Mouse (Mus musculus): ENCODE measurements at regions not wholly inside any gene's neighbourhood (a gene's known extent, or its start where the extent isn't known, plus 50 kb on each side); places are given as distances from the start of the nearest gene placed in this dataset.

- no peak for DNase-seq (ENCODE audit: low read depth, low spot score)
Measured at GRCm38 (mm10) chr5:101596996-101597395, 67.8 kb downstream of the Nkx6-1 start.

GRCm38 (mm10) chr5:101591236-101591635 lies 73.6 kb downstream of the Nkx6-1 start:
- DNase-seq (ENCODE audit: low read depth, low spot score) = no peak

GRCm38 (mm10) chr5:101590341-101591124 lies 74.3 kb downstream of the Nkx6-1 start:
- DNase-seq (ENCODE audit: low read depth, low spot score) = no peak

GRCm38 (mm10) chr5:101572966-101573365 lies 91.8 kb downstream of the Nkx6-1 start:
- no peak for DNase-seq (ENCODE audit: low read depth, low spot score)

GRCm38 (mm10) chr5:101565770-101566169 lies 99.0 kb downstream of the Nkx6-1 start:
- DNase-seq (ENCODE audit: low read depth, low spot score) = no peak

DNA sequence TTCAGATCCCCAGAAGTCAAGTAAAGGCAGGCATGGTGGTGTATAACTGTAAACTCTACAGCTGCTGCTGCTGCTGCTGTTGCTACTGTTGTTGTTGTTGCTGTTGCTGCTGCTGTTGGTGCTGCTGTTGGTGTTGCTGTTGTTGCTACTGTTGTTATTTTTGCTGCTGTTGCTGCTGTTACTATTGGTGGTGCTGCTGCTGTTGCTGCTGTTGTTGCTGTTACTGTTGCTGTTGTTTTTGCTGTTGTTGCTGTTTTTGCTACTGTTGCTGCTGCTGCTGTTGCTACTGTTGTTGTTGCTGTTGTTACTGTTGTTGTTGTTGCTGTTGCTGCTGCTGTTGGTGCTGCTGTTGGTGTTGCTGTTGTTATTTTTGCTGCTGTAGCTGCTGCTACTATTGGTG lies 104.4 kb downstream of the Nkx6-1 start:
- no peak for DNase-seq (ENCODE audit: low read depth, low spot score)

GRCm38 (mm10) chr5:101558279-101558987 lies 106.4 kb downstream of the Nkx6-1 start:
- no peak for DNase-seq (ENCODE audit: low read depth, low spot score)

GRCm38 (mm10) chr5:101557156-101557555 lies 107.6 kb downstream of the Nkx6-1 start:
- no peak for DNase-seq (ENCODE audit: low read depth, low spot score)

- no peak for DNase-seq (ENCODE audit: low read depth, low spot score)
Measured at GRCm38 (mm10) chr5:101543326-101543725, 121.5 kb downstream of the Nkx6-1 start.

DNA sequence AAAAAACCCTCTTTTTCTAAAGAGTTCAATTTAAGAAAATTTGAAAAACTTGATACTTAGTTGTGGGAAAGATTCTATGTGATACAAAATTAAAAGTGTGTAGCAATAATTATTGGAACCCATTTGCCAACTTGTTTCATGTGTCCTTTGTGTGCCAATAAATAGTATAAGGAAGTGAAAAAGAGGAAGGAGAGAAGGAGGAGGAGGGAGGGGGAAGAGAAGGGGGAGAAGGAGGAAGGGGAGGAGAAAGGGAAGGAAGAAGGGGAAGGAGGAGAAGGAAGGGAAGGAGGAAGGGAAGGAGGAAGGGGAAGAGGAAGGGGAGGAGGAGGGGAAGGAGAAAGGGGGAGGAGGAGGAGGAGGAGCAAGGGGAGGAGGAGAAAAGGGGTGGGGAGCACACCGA lies 125.0 kb downstream of the Nkx6-1 start:
- no peak for DNase-seq (ENCODE audit: low read depth, low spot score)

GRCm38 (mm10) chr5:101539254-101539549 lies 125.6 kb downstream of the Nkx6-1 start:
- DNase-seq (ENCODE audit: low read depth, low spot score) = no peak

DNA sequence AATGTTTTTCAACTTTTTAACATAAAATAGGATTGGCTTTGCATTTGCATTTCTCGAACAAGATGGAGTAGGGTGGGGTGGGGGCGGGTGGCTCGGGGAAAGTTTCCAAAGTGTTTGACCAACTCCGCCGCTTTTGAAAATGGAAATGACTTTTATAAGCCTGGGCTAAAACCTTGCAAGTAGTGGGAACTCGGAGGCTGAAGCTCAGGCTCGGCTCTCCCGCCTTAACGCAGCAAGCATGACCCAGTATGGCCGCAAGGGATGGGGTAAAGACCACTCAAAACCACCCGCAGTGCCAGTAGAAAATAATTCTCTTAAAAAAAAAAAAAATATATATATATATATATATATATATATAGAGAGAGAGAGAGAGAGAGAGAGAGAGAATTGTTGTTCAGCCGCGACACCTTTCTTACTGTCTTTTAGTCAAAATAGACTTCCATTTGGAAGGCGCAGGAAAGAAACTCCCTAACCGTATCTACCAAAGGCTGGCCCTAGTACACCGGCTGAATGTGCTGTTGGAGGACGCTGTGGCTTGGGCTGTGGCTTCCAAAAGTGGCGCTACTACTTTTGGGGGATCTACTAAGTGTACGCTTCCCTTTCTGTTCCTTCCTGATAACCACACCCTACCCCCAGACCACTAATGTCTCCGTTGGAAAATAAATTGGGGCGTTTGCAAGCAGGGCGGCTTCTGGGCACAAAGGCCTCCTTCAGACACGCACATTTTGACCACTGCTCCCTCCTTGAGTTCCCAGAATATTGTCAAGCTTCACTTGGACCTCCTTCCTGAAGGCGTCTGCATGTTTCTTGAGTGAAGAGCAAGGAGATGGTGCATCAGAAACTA lies 126.2 kb downstream of the Nkx6-1 start:
- DNase-seq (ENCODE audit: low read depth, low spot score) = no peak

- peak; percentile 76 for DNase-seq (ENCODE audit: low read depth, low spot score)
Measured at GRCm38 (mm10) chr5:101537518-101538380, 127.0 kb downstream of the Nkx6-1 start.

DNA sequence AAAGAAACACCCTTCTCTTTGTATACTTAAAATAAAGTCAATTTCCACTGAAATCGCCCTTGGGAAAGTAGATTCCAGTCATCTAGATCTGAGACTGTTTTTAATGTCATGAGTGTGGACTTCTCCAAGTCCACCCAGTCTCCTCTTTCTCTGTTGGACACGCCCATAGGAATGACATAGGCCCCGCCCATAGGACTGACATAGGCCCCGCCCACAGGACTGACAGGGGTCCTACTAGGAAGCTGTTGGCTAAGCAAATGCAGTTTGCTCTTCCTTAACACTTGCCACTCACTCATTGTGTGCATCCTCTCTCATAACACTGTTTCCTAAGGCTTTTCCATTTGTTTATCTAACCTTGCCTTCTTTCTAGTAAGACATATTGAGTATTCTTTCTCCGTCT lies 129.3 kb downstream of the Nkx6-1 start:
- peak; percentile 60 for DNase-seq (ENCODE audit: low read depth, low spot score)

GRCm38 (mm10) chr5:101525346-101525745 lies 139.4 kb downstream of the Nkx6-1 start:
- no peak for DNase-seq (ENCODE audit: low read depth, low spot score)

DNA sequence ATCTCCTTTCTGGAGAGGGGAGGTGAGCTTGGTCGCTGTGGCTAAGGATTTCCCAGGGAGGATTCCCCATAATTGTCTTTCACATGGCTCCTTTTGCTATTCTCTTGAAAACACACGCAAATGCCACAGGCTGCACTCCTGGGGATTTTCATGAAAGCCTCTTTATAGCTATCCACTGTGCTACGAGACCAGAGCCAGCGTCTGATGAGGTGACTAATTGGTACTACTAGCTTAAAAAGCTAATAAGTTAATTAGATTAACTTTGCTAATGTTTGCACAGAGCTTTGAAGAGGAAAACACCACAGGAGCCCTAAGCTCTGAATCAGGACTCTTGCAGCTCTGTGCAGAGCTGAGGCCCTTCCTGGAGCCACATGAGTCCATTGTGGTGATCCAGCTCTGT lies 140.1 kb downstream of the Nkx6-1 start:
- no peak for DNase-seq (ENCODE audit: low read depth, low spot score)

- no peak for DNase-seq (ENCODE audit: low read depth, low spot score)
Measured at GRCm38 (mm10) chr5:101523902-101524301, 140.9 kb downstream of the Nkx6-1 start.

- DNase-seq (ENCODE audit: low read depth, low spot score) = no peak
Measured at GRCm38 (mm10) chr5:101523490-101523889, 141.3 kb downstream of the Nkx6-1 start.

GRCm38 (mm10) chr5:101520935-101521655 lies 143.7 kb downstream of the Nkx6-1 start:
- DNase-seq (ENCODE audit: low read depth, low spot score) = peak; percentile 37

GRCm38 (mm10) chr5:101518791-101519547 lies 145.8 kb downstream of the Nkx6-1 start:
- DNase-seq (ENCODE audit: low read depth, low spot score) = peak; percentile 69
